Mouse (Mus musculus) urinary bladder, postnatal 36 days (tissue): ENCODE data around the gene Olfr1360.
"Not testable (repeated sequence)": the region's sequence is repeated elsewhere in the genome, so short reads cannot be mapped to it uniquely, and the experiment has no call there.

ENCODE experiments used
- DNase-seq, 2 experiments: peaks; one replicate each; pipeline ENCODE4 v3.0.0; 2022; ENCODE audit warnings: low spot score in 2 of 2, mixed read lengths in 1 of 2

The Olfr1360 gene

DNA sequence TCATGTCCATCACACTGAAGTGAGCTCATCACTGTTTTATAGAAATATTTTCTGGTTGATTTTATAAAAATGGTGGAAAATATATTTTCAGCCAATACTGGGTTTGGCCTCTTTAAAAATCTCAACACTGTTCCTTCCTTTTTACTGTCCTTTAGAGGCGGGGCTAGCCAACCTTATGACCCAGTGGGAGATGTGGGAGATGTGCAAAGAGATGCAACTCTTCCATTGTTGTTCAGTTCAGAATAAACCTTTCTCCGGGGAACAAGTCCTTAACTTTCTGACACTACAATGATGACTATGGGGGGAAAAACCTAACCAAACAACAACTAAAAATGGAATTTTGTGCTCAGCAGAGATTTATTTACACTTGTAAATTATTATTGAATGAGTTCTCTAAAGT lies at the start of gene Olfr1360:
Gene Olfr1360, minus strand, starts transcription at position 101 of the 400 bp plus-strand sequence.
- DNase-seq, result no peak

DNA sequence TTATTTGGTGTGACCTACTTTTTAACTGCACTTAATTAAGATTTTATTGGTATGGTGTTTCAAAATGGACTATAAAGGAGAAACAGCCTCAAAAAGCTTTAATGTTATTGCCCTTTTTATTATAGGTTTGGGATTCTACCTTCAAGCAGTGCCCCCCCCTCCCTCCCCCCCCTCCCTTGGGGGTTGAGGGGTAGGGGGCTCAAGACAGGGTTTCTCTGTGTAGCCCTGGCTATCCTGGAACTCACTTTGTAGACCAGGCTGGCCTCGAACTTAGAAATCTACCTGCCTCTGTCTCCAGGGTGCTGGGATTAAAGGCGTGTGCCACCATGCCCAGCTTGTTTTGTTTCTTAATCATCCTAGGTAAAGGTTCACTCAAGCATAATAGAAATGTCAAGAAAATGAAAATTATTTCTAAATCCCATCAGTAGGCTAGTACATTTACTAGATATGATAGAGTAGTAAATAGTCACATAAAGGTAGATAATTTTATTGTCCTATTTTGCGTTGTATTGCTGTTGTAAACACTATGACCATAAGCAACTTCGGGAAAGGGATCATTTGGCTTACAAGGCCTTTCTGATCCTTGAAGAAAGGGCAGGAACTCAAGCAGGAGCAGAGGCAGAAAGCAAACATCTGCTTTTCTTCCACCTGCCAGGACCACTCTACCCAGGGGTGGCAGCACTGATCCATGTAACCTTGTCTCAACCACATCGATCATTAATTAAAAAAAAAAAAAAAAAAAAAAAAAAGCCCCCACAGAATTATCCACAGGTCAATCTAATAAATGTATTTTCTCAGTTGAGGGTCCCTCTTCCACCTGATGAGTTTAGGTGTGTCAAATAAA lies 46.0 kb upstream of the Olfr1360 start:
- DNase-seq, result no peak

DNA sequence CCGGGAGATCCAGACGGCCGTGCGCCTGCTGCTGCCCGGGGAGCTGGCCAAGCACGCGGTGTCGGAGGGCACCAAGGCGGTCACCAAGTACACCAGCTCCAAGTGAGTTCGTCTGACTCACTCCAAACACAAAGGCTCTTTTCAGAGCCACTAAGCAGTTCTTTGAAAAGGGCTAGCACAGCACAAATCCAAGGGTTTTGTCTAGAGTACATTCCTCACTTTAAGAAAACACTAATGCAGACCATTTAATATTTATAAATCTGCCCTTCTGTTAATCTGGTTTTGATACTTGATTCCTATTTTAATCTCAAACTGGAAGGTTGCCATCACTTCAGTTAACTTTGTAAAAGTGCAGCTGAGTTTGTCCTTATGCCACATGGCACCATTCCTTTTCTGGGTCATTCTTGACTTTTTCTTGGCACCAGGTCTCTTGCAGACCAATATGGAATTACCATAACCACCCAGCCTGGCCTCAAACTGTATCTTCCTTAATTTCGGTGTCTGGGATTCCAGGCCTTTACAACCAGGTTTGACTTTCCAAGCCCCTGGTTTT lies 45.2 kb upstream of the Olfr1360 start:
- DNase-seq, result no peak

- DNase-seq, result peak; percentile 33 to 51
Measured at GRCm38 (mm10) chr13:21721757-21722372, 44.7 kb upstream of the Olfr1360 start, which contains the start of gene Hist1h2bm. Hist1h2bm (plus strand) TSS chr13:21722044.

- not testable (repeated sequence) for DNase-seq
Measured at GRCm38 (mm10) chr13:21721107-21721756, 44.0 kb upstream of the Olfr1360 start.

DNA sequence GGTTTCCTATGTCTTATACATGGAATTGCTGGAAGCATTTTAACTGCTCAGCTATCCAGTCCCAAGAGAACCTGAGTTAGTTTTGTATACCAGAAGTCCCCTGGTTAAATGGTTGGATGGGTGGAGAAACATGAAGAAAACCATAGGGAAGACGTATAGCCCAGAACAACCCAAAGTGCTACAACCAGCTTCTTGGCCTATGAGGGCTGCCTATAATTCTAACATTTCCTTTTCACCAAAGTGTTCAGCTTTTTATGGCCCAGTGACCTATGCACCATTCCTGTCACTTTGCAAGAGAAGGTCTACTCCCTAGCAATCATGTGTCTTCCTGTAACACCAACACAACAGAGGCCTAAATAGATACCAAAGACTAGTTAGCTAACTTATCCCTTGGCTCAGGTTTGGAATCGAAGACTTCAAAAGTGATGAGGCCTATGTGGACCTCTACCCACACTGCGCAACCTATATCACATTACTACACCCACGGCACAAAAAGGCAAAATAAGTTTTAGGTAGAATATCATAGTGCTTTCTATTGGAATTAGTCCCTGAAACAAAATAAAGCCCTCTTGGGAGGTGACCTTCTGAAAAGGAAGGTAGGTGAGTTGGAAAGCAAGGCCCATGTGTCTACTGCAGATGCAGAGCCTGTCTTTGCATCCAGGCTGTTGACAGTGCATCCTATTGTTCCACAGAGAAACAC lies 41.3 kb upstream of the Olfr1360 start:
- no peak for DNase-seq

DNA sequence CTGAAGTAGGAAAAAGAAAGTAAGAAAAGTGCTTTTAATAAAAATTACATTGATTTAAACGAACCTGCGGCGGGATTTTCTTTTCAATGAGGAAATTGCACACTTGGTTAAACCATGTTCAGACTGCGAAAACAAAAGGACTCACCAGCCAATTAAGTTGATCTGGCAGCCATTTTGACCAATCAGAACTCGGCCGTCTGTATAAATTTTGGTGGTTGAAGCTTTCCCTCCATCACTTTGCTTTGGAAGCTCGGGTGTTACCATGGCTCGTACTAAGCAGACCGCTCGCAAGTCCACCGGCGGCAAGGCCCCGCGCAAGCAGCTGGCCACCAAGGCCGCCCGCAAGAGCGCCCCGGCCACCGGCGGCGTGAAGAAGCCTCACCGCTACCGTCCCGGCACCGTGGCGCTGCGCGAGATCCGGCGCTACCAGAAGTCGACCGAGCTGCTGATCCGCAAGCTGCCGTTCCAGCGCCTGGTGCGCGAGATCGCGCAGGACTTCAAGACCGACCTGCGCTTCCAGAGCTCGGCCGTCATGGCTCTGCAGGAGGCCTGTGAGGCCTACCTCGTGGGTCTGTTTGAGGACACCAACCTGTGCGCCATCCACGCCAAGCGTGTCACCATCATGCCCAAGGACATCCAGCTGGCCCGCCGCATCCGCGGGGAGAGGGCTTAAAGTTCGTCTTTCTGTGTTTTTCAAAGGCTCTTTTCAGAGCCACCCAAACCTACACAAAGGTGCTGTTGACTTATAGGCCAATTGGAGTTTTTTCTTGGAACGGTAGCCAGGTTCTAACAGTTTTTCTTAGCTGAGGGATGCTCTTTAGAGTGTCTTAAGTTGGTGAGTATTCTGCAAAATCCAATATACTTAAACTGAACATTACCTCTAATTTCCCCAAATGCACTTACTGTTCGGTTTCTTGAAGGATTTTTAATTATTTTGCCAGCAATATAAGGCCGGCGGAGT lies 40.5 kb upstream of the Olfr1360 start, which contains the start of gene Hist1h3h:
Gene Hist1h3h, plus strand, starts transcription at position 263 of the 961 bp plus-strand sequence.
- peak; percentile 67 to 80 for DNase-seq

- not testable (repeated sequence) for DNase-seq
Measured at GRCm38 (mm10) chr13:21716540-21717391, 39.6 kb upstream of the Olfr1360 start.

DNA sequence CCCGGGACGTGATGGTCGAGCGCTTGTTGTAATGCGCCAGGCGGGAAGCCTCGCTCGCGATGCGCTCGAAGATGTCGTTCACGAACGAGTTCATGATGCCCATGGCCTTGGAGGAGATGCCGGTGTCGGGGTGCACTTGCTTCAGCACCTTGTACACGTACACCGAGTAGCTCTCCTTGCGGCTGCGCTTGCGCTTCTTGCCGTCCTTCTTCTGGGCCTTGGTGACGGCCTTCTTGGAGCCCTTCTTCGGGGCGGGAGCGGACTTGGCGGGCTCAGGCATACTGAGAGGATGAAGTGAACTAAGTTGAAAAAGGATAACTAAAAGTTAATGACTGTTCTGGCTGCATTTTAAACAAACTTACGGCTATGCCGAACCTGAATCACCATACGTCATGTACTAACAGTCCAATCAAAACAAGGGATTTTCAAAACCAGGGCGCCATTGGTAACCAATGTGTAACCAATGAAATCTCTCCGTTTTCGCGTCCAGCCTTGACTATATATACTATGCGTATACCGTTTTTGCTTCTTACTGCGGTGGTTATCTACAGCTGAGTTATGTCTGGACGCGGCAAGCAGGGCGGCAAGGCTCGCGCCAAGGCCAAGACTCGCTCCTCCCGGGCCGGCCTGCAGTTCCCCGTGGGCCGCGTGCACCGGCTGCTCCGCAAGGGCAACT lies 38.8 kb upstream of the Olfr1360 start, which contains the start of the genes Hist1h2bl and Hist1h2ai:
Gene Hist1h2bl, minus strand, starts transcription at position 280 of the 676 bp plus-strand sequence.
Gene Hist1h2ai, plus strand, starts transcription at position 559 of the 676 bp plus-strand sequence.
- peak; percentile 67 to 73 for DNase-seq

- DNase-seq, result no peak
Measured at GRCm38 (mm10) chr13:21715131-21715863, 38.1 kb upstream of the Olfr1360 start.

DNA sequence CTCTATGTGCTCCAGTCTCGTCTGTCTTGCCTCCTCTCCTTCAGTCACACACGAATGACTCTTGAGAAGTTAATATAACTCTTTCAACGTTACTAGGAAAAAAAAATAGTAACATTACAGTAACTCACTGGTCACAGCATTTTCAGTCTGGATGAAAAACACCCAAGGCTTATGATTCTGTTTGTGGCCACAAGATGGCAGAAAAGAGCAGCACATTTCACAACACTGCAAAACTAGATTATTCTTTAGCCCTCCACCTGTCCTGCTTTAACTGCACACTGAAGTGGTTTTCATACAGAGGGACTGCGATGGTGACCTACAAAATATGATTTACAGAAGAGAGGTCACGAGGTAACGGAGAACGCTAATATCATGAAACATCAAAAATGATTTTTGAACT lies 37.5 kb upstream of the Olfr1360 start:
- DNase-seq, result peak; percentile 41 to 58

- no peak for DNase-seq
Measured at GRCm38 (mm10) chr13:21711698-21712097, 34.5 kb upstream of the Olfr1360 start.

GRCm38 (mm10) chr13:21710821-21711525 lies 33.8 kb upstream of the Olfr1360 start:
- DNase-seq, result peak; percentile 71 to 75

- peak; percentile 82 to 88 for DNase-seq
Measured at GRCm38 (mm10) chr13:21710031-21710711, 33.0 kb upstream of the Olfr1360 start.

- no peak for DNase-seq
Measured at GRCm38 (mm10) chr13:21706669-21707068, 29.5 kb upstream of the Olfr1360 start.

- no peak for DNase-seq
Measured at GRCm38 (mm10) chr13:21697811-21698210, 20.6 kb upstream of the Olfr1360 start, which contains the start of gene Olfr1359. Olfr1359 (plus strand) TSS chr13:21698111.
